Mouse (Mus musculus) forebrain, embryonic 12.5 days (tissue): ENCODE results near the gene Adamts20. TPM values are rescaled to one million over a fixed set of nuclear protein-coding genes. Genes with fewer than 3 reads are reported as not detected.

Experiments
- ATAC-seq: fragments of 200-750 bp; cut with Nextera tagmentation; 2 replicates; pipeline ENCODE4 v1.8.0; 2017; ENCODE audit warnings: moderate TSS enrichment; ENCODE audit not compliant: low FRiP score
- H3K27ac ChIP-seq: fragments of 300-500 bp; sonication (generic); 2 replicates; pipeline ENCODE4 v1.5.1; 2016; ENCODE audit warnings: mild to moderate bottlenecking
- H3K27me3 ChIP-seq: fragments of 300-500 bp; sonication (generic); 2 replicates; pipeline ENCODE4 v1.6.1; 2016; ENCODE audit warnings: mild to moderate bottlenecking
- H3K36me3 ChIP-seq: fragments of 300-500 bp; sonication (generic); replicated peaks from 2 replicates; pipeline ENCODE4 v1.6.1; 2016; ENCODE audit warnings: mild to moderate bottlenecking
- H3K4me1 ChIP-seq: fragments of 300-500 bp; sonication (generic); 2 replicates; pipeline ENCODE4 v1.6.1; 2016
- H3K4me2 ChIP-seq: fragments of 300-500 bp; sonication (generic); 2 replicates; pipeline ENCODE4 v1.6.1; 2016; ENCODE audit warnings: mild to moderate bottlenecking, moderate library complexity
- H3K4me3 ChIP-seq: fragments of 300-500 bp; sonication (generic); replicated peaks from 2 replicates; pipeline ENCODE4 v1.5.1; 2016; ENCODE audit warnings: mild to moderate bottlenecking
- H3K9ac ChIP-seq: fragments of 300-500 bp; sonication (generic); 2 replicates; pipeline ENCODE4 v1.6.1; 2016; ENCODE audit warnings: mild to moderate bottlenecking
- H3K9me3 ChIP-seq: fragments of 300-500 bp; sonication (generic); 2 replicates; pipeline ENCODE4 v1.6.1; 2016
- WGBS: fragments of 180-500 bp; shearing (Covaris S2); methylation state at CpG from one replicate; pipeline ENCODE4 v1.1.7; 2016; 5-methylcytosine and 5-hydroxymethylcytosine counted together
- polyA plus RNA-seq: library from polyadenylated mRNA; unstranded; fragments of >200 nt; fragmentation: Nextera tagmentation; extraction: Ambion mirVana; gene quantifications from 2 replicates; pipeline ENCODE4 v1.2.1, GENCODE M21; 2016

The Adamts20 gene
- polyA plus RNA-seq, 1 experiment from 2014 or later: 11.6 TPM

DNA sequence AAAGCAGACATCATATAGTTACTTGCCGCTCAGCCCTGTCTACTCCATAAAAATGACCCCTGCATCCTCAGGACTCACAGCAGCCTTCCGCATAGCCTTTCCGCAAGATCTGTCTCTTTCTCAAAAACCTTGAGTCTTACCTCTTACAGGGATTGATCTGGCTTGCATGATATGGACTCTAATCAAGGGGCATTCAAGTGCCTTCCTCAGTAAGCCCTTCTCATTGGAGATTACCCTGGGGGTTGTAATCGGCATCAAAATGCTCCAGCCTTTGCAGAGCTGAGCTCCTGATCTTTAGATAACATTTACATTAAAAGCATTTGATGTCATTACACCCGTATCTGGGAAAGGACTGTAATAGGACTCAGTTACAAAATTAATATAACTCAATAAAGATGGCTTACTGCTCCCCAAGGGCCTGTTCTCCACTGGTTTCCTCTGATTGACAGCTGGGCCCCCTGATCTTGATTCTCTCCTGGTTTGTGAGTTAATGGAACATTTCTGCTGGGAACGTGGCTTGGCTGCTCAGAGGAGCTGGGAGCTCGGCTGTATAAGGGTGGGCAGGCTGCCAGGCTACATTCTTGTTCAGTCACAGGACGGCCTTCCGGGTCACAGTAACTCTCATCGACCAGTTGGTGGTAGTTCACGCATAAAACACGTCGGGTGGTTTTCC is 139.6 kb downstream of the Adamts20 start:
- H3K36me3 ChIP-seq: peaks cover 7% of the 10 kb centered on the region; the same call in 1 of the 2 replicates
- ATAC-seq: 0 out of 2 replicates have a peak, but pooled peaks have one; percentile 33
- 66% methylated on average over 13 of the region's 13 CpGs for WGBS

DNA sequence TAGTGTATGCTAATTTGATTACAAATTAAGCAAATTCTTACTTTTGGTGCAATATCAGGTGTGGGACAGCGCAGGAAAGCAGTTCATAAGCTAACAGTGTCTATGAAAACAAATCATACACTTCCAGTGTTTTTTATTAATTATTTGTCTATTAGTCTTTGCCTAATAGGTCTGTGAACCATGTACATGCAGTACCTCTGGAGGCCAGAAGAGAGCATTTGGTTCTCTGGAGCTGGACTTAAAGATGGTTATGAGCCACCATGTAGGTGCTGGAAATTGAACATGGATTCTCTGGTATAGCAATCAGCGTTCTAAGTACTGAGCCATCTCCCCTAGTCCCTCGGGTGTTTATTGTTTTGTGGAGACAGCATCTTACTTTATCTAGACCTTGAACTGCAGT is 149.0 kb downstream of the Adamts20 start:
- H3K27ac ChIP-seq: no peak overlapping the region
- no peaks in the 10 kb centered on the region for H3K9me3 ChIP-seq
- H3K4me3 ChIP-seq: no peak overlapping the region
- no peak overlapping the region for H3K9ac ChIP-seq
- H3K27me3 ChIP-seq: no peaks in the 10 kb centered on the region
- H3K4me2 ChIP-seq: no peak overlapping the region
- 89% methylated on average over 3 of the region's 3 CpGs for WGBS
- H3K36me3 ChIP-seq: no peaks in the 10 kb centered on the region
- no peak for ATAC-seq
- H3K4me1 ChIP-seq: no peaks in the 10 kb centered on the region

More for the DNA sequence above, 139.6 kb downstream of the Adamts20 start:
- no peak overlapping the region for H3K4me3 ChIP-seq
- no peak overlapping the region for H3K9ac ChIP-seq
- no peaks in the 10 kb centered on the region; the same call in 1 of the 2 replicates for H3K4me1 ChIP-seq
- H3K9me3 ChIP-seq: no peaks in the 10 kb centered on the region
- H3K27me3 ChIP-seq: no peaks in the 10 kb centered on the region
- no peak overlapping the region for H3K4me2 ChIP-seq
- no peak overlapping the region for H3K27ac ChIP-seq

GRCm38 (mm10) chr15:94309689-94310088 is 155.5 kb downstream of the Adamts20 start:
- Histone ChIP-seq H3K4me2 (no peak overlapping the region), H3K9ac (no peak overlapping the region), H3K36me3 (no peaks in the 10 kb centered on the region), H3K9me3 (no peaks in the 10 kb centered on the region), H3K27me3 (no peaks in the 10 kb centered on the region), H3K4me3 (no peak overlapping the region), H3K4me1 (no peaks in the 10 kb centered on the region), H3K27ac (no peak overlapping the region)
- WGBS: 93% methylated on average over 7 of the region's 7 CpGs
- ATAC-seq: no peak

DNA sequence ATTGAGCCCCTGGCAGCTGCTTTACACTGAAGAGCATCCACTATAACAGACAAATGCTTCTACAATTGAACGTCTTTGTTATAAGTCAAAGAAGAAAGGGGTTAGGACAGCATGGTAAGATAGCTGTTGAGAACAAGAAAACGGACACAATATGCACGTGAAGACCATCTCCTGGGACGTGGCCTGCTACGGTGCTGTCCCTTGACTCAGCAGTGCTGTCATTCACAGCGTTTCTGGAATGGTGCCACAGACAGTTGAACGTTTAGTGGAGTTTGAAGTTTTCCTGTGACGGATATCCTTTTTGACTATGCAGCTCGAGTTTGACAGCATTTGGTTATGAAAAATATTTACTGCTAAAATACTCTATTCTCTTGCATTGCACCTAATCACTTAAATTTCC is 157.3 kb downstream of the Adamts20 start:
- WGBS: 86% methylated on average over 9 of the region's 9 CpGs
- ATAC-seq: no peak

DNA sequence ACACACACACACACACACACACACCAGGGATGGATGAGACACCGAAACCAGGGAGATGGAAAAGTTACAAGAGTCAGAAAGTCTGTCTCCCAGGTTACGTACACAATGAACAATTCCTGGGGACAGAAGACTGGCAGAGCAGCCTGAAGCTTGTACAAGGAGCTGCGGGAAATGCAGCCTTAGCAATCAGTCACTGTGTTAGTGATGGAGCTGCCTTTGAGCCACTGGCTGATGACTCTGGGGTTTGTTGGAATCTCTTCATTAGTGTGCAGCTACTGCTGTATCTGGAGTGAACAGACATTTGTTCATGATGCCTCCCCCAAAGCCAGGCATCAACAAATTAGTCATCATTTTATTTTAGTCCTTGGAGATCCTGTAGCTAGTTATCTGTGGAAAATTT is 162.1 kb downstream of the Adamts20 start:
- no peak overlapping the region for H3K4me2 ChIP-seq
- H3K27ac ChIP-seq: no peak overlapping the region
- no peaks in the 10 kb centered on the region for H3K9me3 ChIP-seq
- no peaks in the 10 kb centered on the region for H3K27me3 ChIP-seq
- WGBS: 87% methylated on average over 3 of the region's 3 CpGs
- no peak overlapping the region for H3K4me3 ChIP-seq
- ATAC-seq: no peak
- no peak overlapping the region for H3K9ac ChIP-seq
- H3K4me1 ChIP-seq: no peaks in the 10 kb centered on the region
- H3K36me3 ChIP-seq: no peaks in the 10 kb centered on the region

More for the DNA sequence above, 157.3 kb downstream of the Adamts20 start:
- Histone ChIP-seq H3K27me3 (no peaks in the 10 kb centered on the region), H3K9ac (no peak overlapping the region), H3K4me3 (no peak overlapping the region), H3K36me3 (no peaks in the 10 kb centered on the region), H3K4me1 (no peaks in the 10 kb centered on the region), H3K4me2 (no peak overlapping the region), H3K9me3 (no peaks in the 10 kb centered on the region), H3K27ac (no peak overlapping the region)

DNA sequence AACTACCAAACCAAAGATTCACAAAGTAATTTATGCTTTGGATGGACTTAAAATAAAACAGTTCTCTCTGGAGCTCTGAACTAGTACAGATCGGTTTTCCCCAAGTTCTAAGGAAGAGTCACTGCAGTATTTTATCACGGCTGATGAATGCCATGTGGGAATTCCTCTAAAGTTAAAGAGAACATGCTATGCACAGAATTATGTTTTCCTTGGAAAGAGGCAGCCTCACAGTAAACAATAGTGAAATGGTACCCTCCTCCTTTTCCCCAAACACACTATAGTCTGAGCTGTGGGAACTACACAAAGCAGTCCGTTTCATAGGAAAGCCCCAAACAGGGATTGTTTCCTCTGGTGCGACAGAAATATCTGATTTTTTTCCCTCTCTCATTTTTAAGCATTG is 171.1 kb downstream of the Adamts20 start:
- Histone ChIP-seq H3K9me3 (no peaks in the 10 kb centered on the region), H3K36me3 (no peaks in the 10 kb centered on the region), H3K27ac (no peak overlapping the region), H3K4me2 (no peak overlapping the region), H3K4me1 (no peaks in the 10 kb centered on the region), H3K4me3 (no peak overlapping the region), H3K27me3 (no peaks in the 10 kb centered on the region), H3K9ac (no peak overlapping the region)
- ATAC-seq: no peak
- 79% methylated on average over 4 of the region's 4 CpGs for WGBS

GRCm38 (mm10) chr15:94288015-94288414 is 177.2 kb downstream of the Adamts20 start:
- Histone ChIP-seq H3K36me3 (no peaks in the 10 kb centered on the region), H3K4me1 (no peaks in the 10 kb centered on the region), H3K9me3 (no peaks in the 10 kb centered on the region), H3K27me3 (no peaks in the 10 kb centered on the region), H3K4me2 (no peak overlapping the region), H3K9ac (no peak overlapping the region), H3K27ac (no peak overlapping the region), H3K4me3 (no peak overlapping the region)
- no peak for ATAC-seq
- WGBS: 91% methylated on average over 2 of the region's 2 CpGs

DNA sequence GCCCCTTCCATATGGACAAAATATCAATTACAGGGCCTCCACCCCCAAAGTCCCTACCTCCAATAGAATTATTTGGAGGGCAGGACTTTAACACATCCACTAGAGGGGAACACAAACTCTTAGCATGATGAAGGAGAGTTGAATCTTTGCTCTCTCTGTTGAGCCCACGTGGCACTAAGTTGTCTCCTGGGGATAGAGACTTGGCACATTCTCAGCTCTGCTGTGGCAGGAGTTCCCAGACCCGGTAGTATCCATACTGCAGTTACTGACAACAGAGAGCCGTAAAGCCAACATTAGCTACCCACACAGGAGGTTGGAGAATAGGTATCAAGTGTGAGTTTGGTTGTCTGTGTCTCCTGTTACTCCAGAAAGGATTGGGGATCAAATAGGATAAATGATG is 177.7 kb downstream of the Adamts20 start:
- no peak for ATAC-seq
- WGBS: 83% methylated on average over 3 of the region's 3 CpGs
- Histone ChIP-seq H3K4me3 (no peak overlapping the region), H3K27ac (no peak overlapping the region), H3K4me2 (no peak overlapping the region), H3K27me3 (no peaks in the 10 kb centered on the region), H3K9me3 (no peaks in the 10 kb centered on the region), H3K9ac (no peak overlapping the region), H3K36me3 (no peaks in the 10 kb centered on the region), H3K4me1 (no peaks in the 10 kb centered on the region)

- Histone ChIP-seq H3K4me3 (no peak overlapping the region), H3K36me3 (no peaks in the 10 kb centered on the region), H3K4me2 (no peak overlapping the region), H3K27ac (no peak overlapping the region), H3K4me1 (no peaks in the 10 kb centered on the region), H3K9me3 (no peaks in the 10 kb centered on the region), H3K27me3 (no peaks in the 10 kb centered on the region), H3K9ac (no peak overlapping the region)
- 86% methylated on average over 8 of the region's 8 CpGs for WGBS
- ATAC-seq: no peak
Measured at GRCm38 (mm10) chr15:94276418-94276817, 188.8 kb downstream of the Adamts20 start.

- Histone ChIP-seq H3K4me1 (no peaks in the 10 kb centered on the region; the same call in 1 of the 2 replicates), H3K36me3 (no peaks in the 10 kb centered on the region), H3K4me2 (no peak overlapping the region), H3K27me3 (no peaks in the 10 kb centered on the region), H3K9me3 (no peaks in the 10 kb centered on the region), H3K9ac (no peak overlapping the region), H3K27ac (no peak overlapping the region), H3K4me3 (no peak overlapping the region)
- 29% methylated on average over 10 of the region's 10 CpGs for WGBS
- peak; percentile 41; the same call in 1 of the 2 replicates for ATAC-seq
Measured at GRCm38 (mm10) chr15:94265630-94266029, 199.6 kb downstream of the Adamts20 start.

- 81% methylated on average over 6 of the region's 6 CpGs for WGBS
- H3K9ac ChIP-seq: no peak overlapping the region
- no peak overlapping the region for H3K27ac ChIP-seq
- no peak overlapping the region for H3K4me2 ChIP-seq
- H3K4me1 ChIP-seq: no peaks in the 10 kb centered on the region; the same call in 1 of the 2 replicates
- H3K4me3 ChIP-seq: no peak overlapping the region
- H3K27me3 ChIP-seq: no peaks in the 10 kb centered on the region
- H3K36me3 ChIP-seq: no peaks in the 10 kb centered on the region
- H3K9me3 ChIP-seq: no peaks in the 10 kb centered on the region
- no peak for ATAC-seq
Measured at GRCm38 (mm10) chr15:94264497-94264879, 200.7 kb downstream of the Adamts20 start.

DNA sequence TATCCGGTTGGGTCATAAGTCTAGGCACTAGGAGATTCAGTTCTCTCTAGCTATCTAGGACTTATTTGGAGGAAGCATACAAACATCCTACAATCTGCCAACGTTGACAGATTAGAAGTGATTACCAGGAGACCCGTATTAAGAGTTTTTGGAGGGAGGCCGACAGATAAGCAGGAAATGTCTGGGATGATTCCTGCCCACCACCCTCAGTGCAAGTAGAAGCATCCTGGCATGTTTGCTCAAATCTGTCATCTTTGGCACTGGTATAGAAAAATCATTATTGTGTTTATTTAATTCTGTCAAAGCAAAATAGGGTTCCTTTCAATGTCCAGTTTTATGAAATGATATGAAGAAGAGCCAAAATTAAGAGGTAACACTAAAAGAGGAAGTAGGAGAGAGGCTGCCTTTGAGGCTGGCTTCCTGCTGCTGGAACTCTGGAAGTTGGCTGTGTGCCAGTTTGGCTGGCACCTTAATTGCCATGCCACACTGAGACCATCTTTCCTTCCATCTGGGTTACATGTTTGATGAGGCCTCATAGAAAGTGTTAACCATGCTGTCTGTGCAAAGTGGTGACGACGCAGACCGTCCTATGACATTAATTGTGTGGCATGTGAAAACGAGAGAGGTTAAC is 201.2 kb downstream of the Adamts20 start:
- H3K9ac ChIP-seq: no peak overlapping the region
- H3K4me3 ChIP-seq: no peak overlapping the region
- no peak overlapping the region for H3K4me2 ChIP-seq
- H3K36me3 ChIP-seq: no peaks in the 10 kb centered on the region
- H3K4me1 ChIP-seq: no peaks in the 10 kb centered on the region; the same call in 1 of the 2 replicates
- H3K27ac ChIP-seq: no peak overlapping the region
- ATAC-seq: no peak
- no peaks in the 10 kb centered on the region for H3K27me3 ChIP-seq
- WGBS: 72% methylated on average over 8 of the region's 8 CpGs
- H3K9me3 ChIP-seq: no peaks in the 10 kb centered on the region

GRCm38 (mm10) chr15:94263241-94263640 is 202.0 kb downstream of the Adamts20 start:
- Histone ChIP-seq H3K27ac (no peak overlapping the region), H3K9ac (no peak overlapping the region), H3K4me3 (no peak overlapping the region), H3K27me3 (no peaks in the 10 kb centered on the region), H3K9me3 (no peaks in the 10 kb centered on the region), H3K36me3 (no peaks in the 10 kb centered on the region), H3K4me2 (no peak overlapping the region), H3K4me1 (no peaks in the 10 kb centered on the region; the same call in 1 of the 2 replicates)
- WGBS: 79% methylated on average over 10 of the region's 10 CpGs
- no peak for ATAC-seq
